Mouse (Mus musculus): Measurements from ENCODE around the gene Psmb3. TPM values are rescaled to one million over a fixed set of nuclear protein-coding genes. Genes with fewer than 3 reads are reported as not detected.
"Not testable (repeated sequence)": the region's sequence is repeated elsewhere in the genome, so short reads cannot be mapped to it uniquely, and the experiment has no call there.

Psmb3 gene
- polyA plus RNA-seq, 1 experiment from 2014 or later: 430 TPM

GRCm38 (mm10) chr11:97723709-97724108 lies 20.5 kb downstream of the Psmb3 start:
- H3K36me3 ChIP-seq (ENCODE audit: control insufficient read depth, insufficient read depth, low read length): peaks cover 57% of the 10 kb centered on the region
- WGBS: 72% methylated on average over 7 of the region's 7 CpGs

GRCm38 (mm10) chr11:97728311-97728710 lies 25.1 kb downstream of the Psmb3 start:
- Histone ChIP-seq H3K27ac (ENCODE audit: low read length) (no peak overlapping the region), H3K4me1 (replicated peaks; ENCODE audit: control insufficient read depth, insufficient read depth, low read length) (no peaks in the 10 kb centered on the region), H3K4me3 (ENCODE audit: low read length) (no peak overlapping the region), H3K9me3 (ENCODE audit: control insufficient read depth, low read length) (no peaks in the 10 kb centered on the region), H3K27me3 (ENCODE audit: control insufficient read depth, insufficient read depth, low read depth, low read length) (no peaks in the 10 kb centered on the region), H3K36me3 (ENCODE audit: control insufficient read depth, insufficient read depth, low read length) (peaks cover 34% of the 10 kb centered on the region), H3K9ac (ENCODE audit: low read length) (no peak overlapping the region), H3K4me2 (ENCODE audit: low read depth, low read length) (no peak overlapping the region)
- ATAC-seq (ENCODE audit: low read depth): no peak
- 72% methylated on average over 7 of the region's 7 CpGs for WGBS

More at GRCm38 (mm10) chr11:97723709-97724108, 20.5 kb downstream of the Psmb3 start:
- ATAC-seq (ENCODE audit: low read depth): peak; percentile 76
- H3K9me3 ChIP-seq (ENCODE audit: control insufficient read depth, low read length): no peaks in the 10 kb centered on the region
- H3K4me2 ChIP-seq (ENCODE audit: low read depth, low read length): no peak overlapping the region
- H3K4me3 ChIP-seq (ENCODE audit: low read length): no peak overlapping the region
- no peak overlapping the region for H3K9ac ChIP-seq (ENCODE audit: low read length)
- no peaks in the 10 kb centered on the region for H3K27me3 ChIP-seq (ENCODE audit: control insufficient read depth, insufficient read depth, low read depth, low read length)
- no peaks in the 10 kb centered on the region for H3K4me1 ChIP-seq (replicated peaks; ENCODE audit: control insufficient read depth, insufficient read depth, low read length)
- H3K27ac ChIP-seq (ENCODE audit: low read length): no peak overlapping the region

DNA sequence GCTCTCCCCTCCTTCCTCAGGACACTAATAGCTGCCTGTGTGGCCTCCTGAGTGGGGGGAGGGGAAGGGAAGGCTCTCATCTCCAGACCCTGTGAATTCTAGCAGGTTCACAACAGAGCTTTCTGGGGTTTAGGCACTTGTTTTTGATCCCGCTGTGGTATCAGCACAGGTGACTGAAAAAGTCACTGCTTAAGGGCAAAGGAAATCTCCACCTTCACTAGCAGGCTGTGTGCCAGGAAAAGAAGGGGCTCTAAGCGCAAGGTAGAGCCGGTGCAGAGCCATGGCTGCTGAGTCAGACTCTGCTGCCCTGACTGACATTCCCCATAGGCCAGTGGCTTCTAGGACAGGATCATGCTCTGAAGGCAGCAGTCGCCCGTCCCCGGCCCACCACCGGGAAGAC lies 25.5 kb downstream of the Psmb3 start:
- H3K4me1 ChIP-seq (replicated peaks; ENCODE audit: control insufficient read depth, insufficient read depth, low read length): no peaks in the 10 kb centered on the region
- no peak overlapping the region for H3K27ac ChIP-seq (ENCODE audit: low read length)
- peaks cover 34% of the 10 kb centered on the region for H3K36me3 ChIP-seq (ENCODE audit: control insufficient read depth, insufficient read depth, low read length)
- H3K9ac ChIP-seq (ENCODE audit: low read length): no peak overlapping the region
- H3K4me2 ChIP-seq (ENCODE audit: low read depth, low read length): no peak overlapping the region
- no peaks in the 10 kb centered on the region for H3K27me3 ChIP-seq (ENCODE audit: control insufficient read depth, insufficient read depth, low read depth, low read length)
- no peaks in the 10 kb centered on the region for H3K9me3 ChIP-seq (ENCODE audit: control insufficient read depth, low read length)
- 78% methylated on average over 7 of the region's 7 CpGs for WGBS
- ATAC-seq (ENCODE audit: low read depth): no peak
- no peak overlapping the region for H3K4me3 ChIP-seq (ENCODE audit: low read length)

DNA sequence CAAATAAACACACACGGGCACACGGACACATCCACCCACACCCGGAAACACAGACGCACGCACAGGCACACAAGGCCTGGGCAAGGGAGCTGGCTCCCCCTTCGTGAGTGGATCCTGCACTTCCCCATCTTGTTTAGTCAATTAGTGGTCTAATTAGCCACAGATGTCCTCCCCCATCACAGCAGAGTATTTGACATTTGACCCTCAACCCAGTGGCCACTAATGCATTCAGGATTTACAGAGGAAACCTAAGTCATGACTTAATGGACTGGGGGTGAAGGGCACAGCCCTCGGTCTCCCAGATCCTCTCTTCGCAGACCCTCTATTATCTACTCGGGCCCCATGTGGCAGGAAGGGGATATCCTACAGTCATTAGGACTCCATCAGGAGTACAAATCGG lies 30.5 kb downstream of the Psmb3 start:
- Histone ChIP-seq H3K36me3 (ENCODE audit: control insufficient read depth, insufficient read depth, low read length) (peaks cover 8% of the 10 kb centered on the region), H3K27me3 (ENCODE audit: control insufficient read depth, insufficient read depth, low read depth, low read length) (no peaks in the 10 kb centered on the region), H3K4me3 (ENCODE audit: low read length) (no peak overlapping the region), H3K9me3 (ENCODE audit: control insufficient read depth, low read length) (no peaks in the 10 kb centered on the region), H3K4me2 (ENCODE audit: low read depth, low read length) (no peak overlapping the region), H3K9ac (ENCODE audit: low read length) (no peak overlapping the region), H3K4me1 (replicated peaks; ENCODE audit: control insufficient read depth, insufficient read depth, low read length) (no peaks in the 10 kb centered on the region), H3K27ac (ENCODE audit: low read length) (peak overlapping the region; percentile 45; the same call in 1 of the 2 replicates)
- 45% methylated on average over 10 of the region's 10 CpGs for WGBS
- peak; percentile 64 for ATAC-seq (ENCODE audit: low read depth)

- not testable (repeated sequence) for H3K36me3 ChIP-seq (ENCODE audit: control insufficient read depth, insufficient read depth, low read length); H3K4me2 ChIP-seq (ENCODE audit: low read depth, low read length); H3K9ac ChIP-seq (ENCODE audit: low read length); H3K27me3 ChIP-seq (ENCODE audit: control insufficient read depth, insufficient read depth, low read depth, low read length); H3K9me3 ChIP-seq (ENCODE audit: control insufficient read depth, low read length); H3K27ac ChIP-seq (ENCODE audit: low read length); ATAC-seq (ENCODE audit: low read depth); H3K4me1 ChIP-seq (replicated peaks; ENCODE audit: control insufficient read depth, insufficient read depth, low read length); H3K4me3 ChIP-seq (ENCODE audit: low read length)
- WGBS: 76% methylated on average over 5 of the region's 5 CpGs
Observed at GRCm38 (mm10) chr11:97734810-97735209, 31.6 kb downstream of the Psmb3 start.

DNA sequence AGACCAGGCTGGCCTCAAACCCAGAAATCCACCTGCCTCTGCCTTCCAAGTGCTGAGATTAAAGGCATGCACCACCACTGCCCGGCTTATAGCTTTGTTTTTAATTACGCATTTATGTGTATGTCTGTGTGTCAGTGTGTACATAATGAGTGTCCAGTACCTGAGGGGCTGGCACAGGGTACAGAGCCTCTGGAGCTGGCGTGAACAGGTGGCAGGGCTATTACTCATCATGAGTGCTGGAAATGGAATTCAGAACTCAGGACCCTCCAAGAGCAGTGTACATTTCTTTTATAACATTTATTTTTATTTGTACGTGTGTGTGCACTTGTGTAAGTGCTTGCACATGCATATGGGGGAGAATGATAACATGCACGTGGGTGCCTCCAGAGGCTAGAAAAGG lies 33.4 kb downstream of the Psmb3 start:
- no peak overlapping the region for H3K9ac ChIP-seq (ENCODE audit: low read length)
- 87% methylated on average over 5 of the region's 5 CpGs for WGBS
- no peak for ATAC-seq (ENCODE audit: low read depth)

DNA sequence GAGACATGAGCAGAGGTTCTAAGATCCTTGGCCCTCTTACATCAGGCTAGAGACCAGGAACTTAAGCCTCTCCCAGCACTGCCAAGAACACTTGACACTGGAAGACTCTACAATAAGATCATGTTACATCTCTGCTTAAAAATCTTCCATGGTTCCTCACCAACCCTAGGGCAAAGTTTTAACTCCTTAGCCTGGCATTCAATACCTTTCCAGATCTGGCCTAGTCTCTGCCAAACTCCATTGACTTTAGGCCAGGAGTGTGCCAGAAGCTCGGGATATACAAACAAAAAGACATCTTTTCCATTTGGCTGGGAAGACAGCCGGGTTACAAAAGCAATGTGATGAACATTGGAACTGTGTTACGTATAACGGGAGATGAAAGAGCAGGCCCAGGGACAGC lies 34.4 kb downstream of the Psmb3 start:
- WGBS: 60% methylated on average over 4 of the region's 4 CpGs
- no peak overlapping the region for H3K4me2 ChIP-seq (ENCODE audit: low read depth, low read length)
- H3K9me3 ChIP-seq (ENCODE audit: control insufficient read depth, low read length): no peaks in the 10 kb centered on the region
- H3K4me1 ChIP-seq (replicated peaks; ENCODE audit: control insufficient read depth, insufficient read depth, low read length): peaks cover 5% of the 10 kb centered on the region; the same call in 1 of the 2 replicates
- no peak overlapping the region for H3K9ac ChIP-seq (ENCODE audit: low read length)
- H3K27me3 ChIP-seq (ENCODE audit: control insufficient read depth, insufficient read depth, low read depth, low read length): no peaks in the 10 kb centered on the region
- H3K4me3 ChIP-seq (ENCODE audit: low read length): no peak overlapping the region
- H3K36me3 ChIP-seq (ENCODE audit: control insufficient read depth, insufficient read depth, low read length): 0 out of 2 replicates have a peak, but pooled peaks cover 4% of the 10 kb centered on the region
- H3K27ac ChIP-seq (ENCODE audit: low read length): no peak overlapping the region
- no peak for ATAC-seq (ENCODE audit: low read depth)

More for the DNA sequence above, 33.4 kb downstream of the Psmb3 start:
- Histone ChIP-seq H3K4me2 (ENCODE audit: low read depth, low read length) (no peak overlapping the region), H3K27me3 (ENCODE audit: control insufficient read depth, insufficient read depth, low read depth, low read length) (no peaks in the 10 kb centered on the region), H3K27ac (ENCODE audit: low read length) (no peak overlapping the region), H3K4me3 (ENCODE audit: low read length) (no peak overlapping the region), H3K9me3 (ENCODE audit: control insufficient read depth, low read length) (no peaks in the 10 kb centered on the region), H3K36me3 (ENCODE audit: control insufficient read depth, insufficient read depth, low read length) (peaks cover 6% of the 10 kb centered on the region; the same call in 1 of the 2 replicates), H3K4me1 (replicated peaks; ENCODE audit: control insufficient read depth, insufficient read depth, low read length) (no peaks in the 10 kb centered on the region)

DNA sequence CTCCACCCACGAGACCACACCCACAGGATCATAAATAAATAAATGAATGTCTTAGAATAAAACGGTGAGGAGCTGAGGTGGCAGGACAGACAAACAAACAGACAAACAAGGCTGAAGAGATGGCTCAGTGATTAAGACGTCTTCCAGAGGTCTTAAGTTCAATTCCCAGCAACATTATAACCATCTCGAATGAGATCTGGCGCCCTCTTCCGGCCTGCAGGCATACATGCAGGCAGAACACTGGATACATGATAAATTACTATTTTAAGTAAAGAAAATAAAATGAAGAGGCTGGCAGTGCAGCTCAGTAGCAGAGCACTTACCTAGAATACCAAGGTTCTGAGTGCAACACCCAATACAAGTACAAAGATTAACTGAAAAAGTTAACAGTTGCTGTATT lies 35.5 kb downstream of the Psmb3 start:
- H3K36me3 ChIP-seq (ENCODE audit: control insufficient read depth, insufficient read depth, low read length): 0 out of 2 replicates have a peak, but pooled peaks cover 4% of the 10 kb centered on the region
- peaks cover 15% of the 10 kb centered on the region for H3K4me1 ChIP-seq (replicated peaks; ENCODE audit: control insufficient read depth, insufficient read depth, low read length)
- no peaks in the 10 kb centered on the region for H3K9me3 ChIP-seq (ENCODE audit: control insufficient read depth, low read length)
- H3K27ac ChIP-seq (ENCODE audit: low read length): no peak overlapping the region
- H3K9ac ChIP-seq (ENCODE audit: low read length): no peak overlapping the region
- H3K27me3 ChIP-seq (ENCODE audit: control insufficient read depth, insufficient read depth, low read depth, low read length): no peaks in the 10 kb centered on the region
- H3K4me3 ChIP-seq (ENCODE audit: low read length): no peak overlapping the region
- H3K4me2 ChIP-seq (ENCODE audit: low read depth, low read length): no peak overlapping the region
- WGBS: 55% methylated on average over 6 of the region's 6 CpGs
- ATAC-seq (ENCODE audit: low read depth): no peak

DNA sequence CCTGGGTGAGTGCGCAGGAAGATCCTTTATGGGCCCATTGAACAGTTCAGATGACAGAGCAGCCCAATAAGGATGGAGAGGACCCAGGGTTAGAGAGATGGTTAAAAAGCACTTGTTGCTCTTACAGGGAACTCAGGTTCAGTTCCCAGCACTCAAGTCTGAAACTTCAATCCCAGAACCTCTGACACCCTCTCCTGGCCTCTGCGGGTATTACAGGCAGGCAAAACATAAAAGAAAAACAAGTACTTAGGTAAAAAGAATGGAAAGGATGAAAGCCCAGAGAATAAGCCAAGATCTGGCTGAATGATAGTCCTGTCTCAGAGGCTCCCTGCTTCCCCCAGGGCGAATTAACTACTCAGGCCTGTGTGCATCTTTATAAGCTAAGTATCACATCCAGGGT lies 36.0 kb downstream of the Psmb3 start:
- Histone ChIP-seq H3K9ac (ENCODE audit: low read length) (no peak overlapping the region), H3K27ac (ENCODE audit: low read length) (no peak overlapping the region), H3K36me3 (ENCODE audit: control insufficient read depth, insufficient read depth, low read length) (0 out of 2 replicates have a peak, but pooled peaks cover 4% of the 10 kb centered on the region), H3K4me1 (replicated peaks; ENCODE audit: control insufficient read depth, insufficient read depth, low read length) (peaks cover 15% of the 10 kb centered on the region), H3K4me2 (ENCODE audit: low read depth, low read length) (no peak overlapping the region), H3K4me3 (ENCODE audit: low read length) (no peak overlapping the region), H3K9me3 (ENCODE audit: control insufficient read depth, low read length) (no peaks in the 10 kb centered on the region), H3K27me3 (ENCODE audit: control insufficient read depth, insufficient read depth, low read depth, low read length) (no peaks in the 10 kb centered on the region)
- ATAC-seq (ENCODE audit: low read depth): no peak
- WGBS: 80% methylated on average over 3 of the region's 3 CpGs

DNA sequence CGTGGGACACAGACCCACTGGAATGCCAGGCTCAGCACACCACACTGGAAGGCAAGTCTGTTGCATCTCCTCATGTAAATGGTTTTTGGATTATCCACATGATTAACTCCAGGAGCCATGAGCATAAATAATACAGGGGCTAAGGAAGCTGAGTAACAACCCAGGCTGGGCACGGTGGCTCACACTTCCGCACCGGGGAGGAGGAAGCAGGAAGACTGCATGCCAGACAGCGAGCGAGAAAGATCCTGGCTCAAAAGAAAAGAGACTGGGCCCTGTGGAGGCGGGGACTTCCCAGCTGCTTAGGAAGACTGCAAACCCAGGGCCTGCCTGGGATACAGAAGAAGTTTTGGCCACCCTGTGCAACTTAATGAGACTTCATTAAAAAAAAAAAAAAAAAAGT lies 37.0 kb downstream of the Psmb3 start:
- 55% methylated on average over 7 of the region's 7 CpGs for WGBS
- Histone ChIP-seq H3K9me3 (ENCODE audit: control insufficient read depth, low read length) (no peaks in the 10 kb centered on the region), H3K36me3 (ENCODE audit: control insufficient read depth, insufficient read depth, low read length) (0 out of 2 replicates have a peak, but pooled peaks cover 4% of the 10 kb centered on the region), H3K9ac (ENCODE audit: low read length) (peak overlapping the region; percentile 14; the same call in 1 of the 2 replicates), H3K4me1 (replicated peaks; ENCODE audit: control insufficient read depth, insufficient read depth, low read length) (peaks cover 15% of the 10 kb centered on the region), H3K27ac (ENCODE audit: low read length) (peak overlapping the region; percentile 21; the same call in 1 of the 2 replicates), H3K27me3 (ENCODE audit: control insufficient read depth, insufficient read depth, low read depth, low read length) (no peaks in the 10 kb centered on the region), H3K4me2 (ENCODE audit: low read depth, low read length) (peak overlapping the region; percentile 26; the same call in 1 of the 2 replicates), H3K4me3 (ENCODE audit: low read length) (no peak overlapping the region)
- ATAC-seq (ENCODE audit: low read depth): no peak
